Mouse (Mus musculus) hindbrain, embryonic 10.5 days (tissue): Measurements from ENCODE around the gene Prdm11. TPM values are rescaled to one million over a fixed set of nuclear protein-coding genes. Genes with fewer than 3 reads are reported as not detected.

ENCODE experiments used
- DNase-seq: peaks from one replicate; pipeline ENCODE4 v3.0.0-alpha.2; 2017; ENCODE audit warnings: low spot score
- H3K27ac ChIP-seq: fragments of 300-500 bp; sonication (generic); 2 replicates; pipeline ENCODE4 v1.5.1; 2016; ENCODE audit warnings: mild to moderate bottlenecking, moderate library complexity
- H3K27me3 ChIP-seq: fragments of 300-500 bp; sonication (generic); 2 replicates; pipeline ENCODE4 v1.6.1; 2016; ENCODE audit warnings: mild to moderate bottlenecking; ENCODE audit not compliant: poor library complexity, insufficient read depth, severe bottlenecking
- H3K36me3 ChIP-seq: fragments of 300-500 bp; sonication (generic); 2 replicates; pipeline ENCODE4 v1.6.1; 2016; ENCODE audit warnings: mild to moderate bottlenecking, moderate library complexity
- H3K4me1 ChIP-seq: fragments of 300-500 bp; sonication (generic); replicated peaks from 2 replicates; pipeline ENCODE4 v1.6.1; 2016; ENCODE audit warnings: mild to moderate bottlenecking
- H3K4me3 ChIP-seq: fragments of 300-500 bp; sonication (generic); 2 replicates; pipeline ENCODE4 v1.5.1; 2016; ENCODE audit warnings: mild to moderate bottlenecking, moderate library complexity
- H3K9me3 ChIP-seq: fragments of 300-500 bp; sonication (generic); 2 replicates; pipeline ENCODE4 v1.6.1; 2016; ENCODE audit warnings: mild to moderate bottlenecking, moderate library complexity
- WGBS: fragments of 180-500 bp; shearing (Covaris S2); methylation state at CpG from one replicate; pipeline ENCODE4 v1.1.7; 2016; 5-methylcytosine and 5-hydroxymethylcytosine counted together
- polyA plus RNA-seq: library from polyadenylated mRNA; unstranded; fragments of >200 nt; fragmentation: Nextera tagmentation; extraction: Ambion mirVana; gene quantifications from 2 replicates; pipeline ENCODE4 v1.2.1, GENCODE M21; 2016

Gene Prdm11
- polyA plus RNA-seq = 2.1 and 2.3 TPM in 2 replicates

- Histone ChIP-seq H3K4me1 (peaks cover 55% of the 10 kb centered on the region), H3K27ac (peak within 1 kb of the TSS; percentile 99)
Observed at GRCm38 (mm10) chr2:93045818-93046508, at the start of gene Prdm11. TSS of gene Prdm11 (minus strand) at chr2:93046167.

GRCm38 (mm10) chr2:93092347-93092746, 46.4 kb upstream of the Prdm11 start:
- Histone ChIP-seq H3K9me3 (no peaks in the 10 kb centered on the region), H3K36me3 (no peaks in the 10 kb centered on the region), H3K4me1 (peaks cover 27% of the 10 kb centered on the region), H3K4me3 (no peak overlapping the region), H3K27ac (peak overlapping the region; percentile 60), H3K27me3 (peaks cover 4% of the 10 kb centered on the region; the same call in 1 of the 2 replicates)
- no peak for DNase-seq
- 85% methylated on average over 2 of the region's 2 CpGs for WGBS

More at GRCm38 (mm10) chr2:93045818-93046508, at the start of gene Prdm11:
- peak within 1 kb of the TSS; percentile 73 for H3K4me3 ChIP-seq
- 1% methylated on average over 90 of the region's 90 CpGs for WGBS
- DNase-seq = peak; percentile 66
- no peaks in the 10 kb centered on the region for H3K36me3 ChIP-seq
- H3K9me3 ChIP-seq = no peaks in the 10 kb centered on the region
- peaks cover 14% of the 10 kb centered on the region for H3K27me3 ChIP-seq

- H3K27ac ChIP-seq = peak overlapping the region; percentile 60
- H3K36me3 ChIP-seq = no peaks in the 10 kb centered on the region
- DNase-seq = peak; percentile 45
- no peaks in the 10 kb centered on the region for H3K9me3 ChIP-seq
- H3K4me3 ChIP-seq = no peak overlapping the region
- peaks cover 25% of the 10 kb centered on the region for H3K4me1 ChIP-seq
- WGBS = 43% methylated on average over 2 of the region's 2 CpGs
- peaks cover 4% of the 10 kb centered on the region; the same call in 1 of the 2 replicates for H3K27me3 ChIP-seq
Observed at GRCm38 (mm10) chr2:93091679-93092078, 45.7 kb upstream of the Prdm11 start.

- Histone ChIP-seq H3K4me1 (peaks cover 38% of the 10 kb centered on the region), H3K27ac (no peak overlapping the region), H3K4me3 (no peak overlapping the region), H3K36me3 (no peaks in the 10 kb centered on the region), H3K9me3 (no peaks in the 10 kb centered on the region), H3K27me3 (peaks cover 4% of the 10 kb centered on the region; the same call in 1 of the 2 replicates)
- WGBS = 81% methylated on average over 7 of the region's 7 CpGs
- DNase-seq = no peak
Observed at GRCm38 (mm10) chr2:93089379-93090089, 43.6 kb upstream of the Prdm11 start.

GRCm38 (mm10) chr2:93088006-93088405, 42.0 kb upstream of the Prdm11 start:
- WGBS = 87% methylated on average over 7 of the region's 7 CpGs
- Histone ChIP-seq H3K4me3 (no peak overlapping the region), H3K4me1 (peaks cover 47% of the 10 kb centered on the region), H3K27me3 (peaks cover 4% of the 10 kb centered on the region; the same call in 1 of the 2 replicates), H3K9me3 (no peaks in the 10 kb centered on the region), H3K27ac (no peak overlapping the region), H3K36me3 (no peaks in the 10 kb centered on the region)
- no peak for DNase-seq

GRCm38 (mm10) chr2:93085291-93086027, 39.5 kb upstream of the Prdm11 start:
- DNase-seq = no peak
- 77% methylated on average over 8 of the region's 8 CpGs for WGBS
- peaks cover 4% of the 10 kb centered on the region; the same call in 1 of the 2 replicates for H3K27me3 ChIP-seq
- H3K4me3 ChIP-seq = no peak overlapping the region
- H3K4me1 ChIP-seq = peaks cover 54% of the 10 kb centered on the region
- no peaks in the 10 kb centered on the region for H3K9me3 ChIP-seq
- H3K27ac ChIP-seq = peak overlapping the region; percentile 35; the same call in 1 of the 2 replicates
- H3K36me3 ChIP-seq = no peaks in the 10 kb centered on the region

- Histone ChIP-seq H3K4me1 (peaks cover 56% of the 10 kb centered on the region), H3K27me3 (no peaks in the 10 kb centered on the region), H3K27ac (no peak overlapping the region), H3K9me3 (no peaks in the 10 kb centered on the region), H3K4me3 (no peak overlapping the region), H3K36me3 (no peaks in the 10 kb centered on the region)
- DNase-seq = no peak
- WGBS = 86% methylated on average over 5 of the region's 5 CpGs
Observed at GRCm38 (mm10) chr2:93084481-93084880, 38.5 kb upstream of the Prdm11 start.

GRCm38 (mm10) chr2:93083317-93083716, 37.4 kb upstream of the Prdm11 start:
- no peaks in the 10 kb centered on the region for H3K9me3 ChIP-seq
- H3K4me3 ChIP-seq = no peak overlapping the region
- no peaks in the 10 kb centered on the region for H3K36me3 ChIP-seq
- H3K27me3 ChIP-seq = no peaks in the 10 kb centered on the region
- 0 out of 2 replicates have a peak overlapping the region, but pooled peaks have one; percentile 62 for H3K27ac ChIP-seq
- H3K4me1 ChIP-seq = peaks cover 60% of the 10 kb centered on the region
- no peak for DNase-seq
- 46% methylated on average over 4 of the region's 4 CpGs for WGBS

- no peak for DNase-seq
- peak overlapping the region; percentile 62; the same call in 1 of the 2 replicates for H3K27ac ChIP-seq
Observed at GRCm38 (mm10) chr2:93082846-93083245, 36.9 kb upstream of the Prdm11 start.

GRCm38 (mm10) chr2:93080871-93081608, 35.1 kb upstream of the Prdm11 start:
- H3K27me3 ChIP-seq = no peaks in the 10 kb centered on the region
- 52% methylated on average over 5 of the region's 5 CpGs for WGBS
- no peak for DNase-seq
- H3K36me3 ChIP-seq = no peaks in the 10 kb centered on the region
- no peak overlapping the region for H3K4me3 ChIP-seq
- H3K27ac ChIP-seq = peak overlapping the region; percentile 19; the same call in 1 of the 2 replicates
- H3K9me3 ChIP-seq = no peaks in the 10 kb centered on the region
- peaks cover 72% of the 10 kb centered on the region for H3K4me1 ChIP-seq

More at GRCm38 (mm10) chr2:93082846-93083245, 36.9 kb upstream of the Prdm11 start:
- H3K9me3 ChIP-seq = no peaks in the 10 kb centered on the region
- H3K4me3 ChIP-seq = no peak overlapping the region
- H3K36me3 ChIP-seq = no peaks in the 10 kb centered on the region
- peaks cover 65% of the 10 kb centered on the region for H3K4me1 ChIP-seq
- WGBS = 62% methylated on average over 3 of the region's 3 CpGs
- no peaks in the 10 kb centered on the region for H3K27me3 ChIP-seq

- no peak overlapping the region for H3K4me3 ChIP-seq
- peak overlapping the region; percentile 35; the same call in 1 of the 2 replicates for H3K27ac ChIP-seq
- H3K36me3 ChIP-seq = no peaks in the 10 kb centered on the region
- 75% methylated on average over 4 of the region's 4 CpGs for WGBS
- H3K4me1 ChIP-seq = peaks cover 63% of the 10 kb centered on the region
- no peak for DNase-seq
- 0 out of 2 replicates have a peak, but pooled peaks cover 7% of the 10 kb centered on the region for H3K27me3 ChIP-seq
- no peaks in the 10 kb centered on the region for H3K9me3 ChIP-seq
Observed at GRCm38 (mm10) chr2:93079394-93079793, 33.4 kb upstream of the Prdm11 start.

GRCm38 (mm10) chr2:93076578-93076955, 30.6 kb upstream of the Prdm11 start:
- H3K9me3 ChIP-seq = no peaks in the 10 kb centered on the region
- peak overlapping the region; percentile 54 for H3K27ac ChIP-seq
- H3K36me3 ChIP-seq = no peaks in the 10 kb centered on the region
- H3K4me3 ChIP-seq = no peak overlapping the region
- WGBS = 80% methylated on average over 6 of the region's 6 CpGs
- DNase-seq = no peak
- peaks cover 44% of the 10 kb centered on the region for H3K4me1 ChIP-seq
- peaks cover 15% of the 10 kb centered on the region; the same call in 1 of the 2 replicates for H3K27me3 ChIP-seq
